Mouse (Mus musculus): ENCODE data around the gene Ppp2r5a. TPM values are rescaled to one million over a fixed set of nuclear protein-coding genes. Genes with fewer than 3 reads are reported as not detected.

Gene Ppp2r5a
- polyA plus RNA-seq, 2 experiments = 30.3 to 40.1 TPM

DNA sequence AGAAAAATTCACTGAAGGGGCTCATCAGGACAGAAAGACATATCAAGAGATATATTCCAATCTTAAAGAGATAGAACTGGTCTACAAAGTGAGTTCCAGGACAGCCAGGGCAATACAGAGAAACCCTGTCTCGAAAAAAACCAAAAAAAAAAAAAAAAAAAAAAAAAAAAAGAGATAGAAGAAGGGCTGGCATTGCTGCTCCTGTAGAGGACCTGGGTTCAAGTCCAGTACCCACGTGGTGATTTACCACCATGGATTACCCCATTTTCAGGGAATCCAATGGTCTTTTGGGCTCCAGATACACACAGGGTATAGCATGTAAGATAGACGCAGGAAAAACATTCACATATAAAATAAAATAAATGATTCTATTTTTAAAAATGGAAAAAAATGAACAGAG is 22.2 kb downstream of the Ppp2r5a start:
- no peak for DNase-seq (ENCODE audit: low spot score)
- H3K9ac ChIP-seq (ENCODE audit: low read depth, low read length, severe bottlenecking) = no peak overlapping the region
- no peaks in the 10 kb centered on the region for H3K27me3 ChIP-seq (ENCODE audit: control insufficient read depth, insufficient read depth, low read length)
- H3K27ac ChIP-seq (replicated peaks; ENCODE audit: low read depth, low read length) = no peak overlapping the region
- H3K4me2 ChIP-seq (replicated peaks; ENCODE audit: low read depth, low read length, severe bottlenecking) = no peak overlapping the region
- H3K9me3 ChIP-seq (ENCODE audit: control insufficient read depth, low read length) = no peaks in the 10 kb centered on the region
- H3K4me1 ChIP-seq (ENCODE audit: control insufficient read depth, insufficient read depth, low read length) = no peaks in the 10 kb centered on the region
- WGBS = 89% methylated on average over 3 of the region's 3 CpGs
- ATAC-seq (ENCODE audit: low FRiP score, low read depth) = no peak
- no peak for TF ChIP-seq POLR2A (IDR thresholded peaks at IDR 0.05; ENCODE audit: borderline replicate concordance, extremely low read depth, insufficient read depth, insufficient read length)
- no peak overlapping the region for H3K4me3 ChIP-seq (replicated peaks; ENCODE audit: low read length)
- H3K36me3 ChIP-seq (ENCODE audit: control insufficient read depth, insufficient read depth, low read length) = no peaks in the 10 kb centered on the region

DNA sequence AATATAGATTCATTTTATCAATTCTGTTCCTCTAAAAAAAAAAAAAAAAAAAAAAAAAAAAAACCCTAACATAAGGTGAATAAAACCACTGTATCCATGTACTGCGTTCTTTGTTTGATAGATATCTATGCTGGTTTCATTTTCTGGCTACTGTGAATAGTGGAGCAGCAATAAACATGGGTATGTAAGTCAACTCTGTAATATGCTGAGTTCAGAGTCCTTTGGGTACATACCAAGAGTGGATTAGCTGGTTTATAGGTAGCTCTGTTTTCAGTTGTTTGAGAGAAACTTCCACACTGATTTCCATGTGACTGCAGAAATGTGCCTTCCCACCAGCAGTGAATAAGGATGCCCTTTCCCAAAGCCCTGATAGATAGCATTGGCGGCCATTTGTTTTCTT is 25.0 kb downstream of the Ppp2r5a start:
- WGBS = 96% methylated on average over 2 of the region's 2 CpGs
- H3K4me2 ChIP-seq (replicated peaks; ENCODE audit: low read depth, low read length, severe bottlenecking) = no peak overlapping the region
- H3K27ac ChIP-seq (replicated peaks; ENCODE audit: low read depth, low read length) = no peak overlapping the region
- DNase-seq (ENCODE audit: low spot score) = no peak
- no peak overlapping the region for H3K9ac ChIP-seq (ENCODE audit: low read depth, low read length, severe bottlenecking)
- H3K4me3 ChIP-seq (replicated peaks; ENCODE audit: low read length) = no peak overlapping the region
- no peak for TF ChIP-seq POLR2A (IDR thresholded peaks at IDR 0.05; ENCODE audit: borderline replicate concordance, extremely low read depth, insufficient read depth, insufficient read length)
- no peaks in the 10 kb centered on the region for H3K27me3 ChIP-seq (ENCODE audit: control insufficient read depth, insufficient read depth, low read length)
- no peaks in the 10 kb centered on the region for H3K36me3 ChIP-seq (ENCODE audit: control insufficient read depth, insufficient read depth, low read length)
- H3K9me3 ChIP-seq (ENCODE audit: control insufficient read depth, low read length) = no peaks in the 10 kb centered on the region
- no peaks in the 10 kb centered on the region for H3K4me1 ChIP-seq (ENCODE audit: control insufficient read depth, insufficient read depth, low read length)
- ATAC-seq (ENCODE audit: low FRiP score, low read depth) = no peak

DNA sequence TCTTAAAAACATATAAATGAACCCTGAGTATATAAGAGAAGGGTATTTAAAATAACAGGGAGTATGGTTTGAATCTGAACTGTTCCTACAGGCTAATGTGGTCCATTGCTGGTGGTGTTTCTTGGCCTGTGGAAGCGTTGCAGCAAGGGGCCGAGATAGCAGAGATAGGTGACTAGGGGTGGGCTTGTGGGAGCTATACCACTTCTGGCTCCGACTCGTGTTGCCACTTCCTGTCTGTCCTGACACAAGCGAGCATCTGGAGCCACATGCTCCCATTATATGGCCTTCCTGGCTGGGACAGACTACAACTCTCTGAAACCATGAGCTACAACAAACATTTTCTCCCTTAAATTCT is 27.5 kb downstream of the Ppp2r5a start:
- Histone ChIP-seq H3K4me2 (replicated peaks; ENCODE audit: low read depth, low read length, severe bottlenecking) (no peak overlapping the region), H3K36me3 (ENCODE audit: control insufficient read depth, insufficient read depth, low read length) (no peaks in the 10 kb centered on the region), H3K4me3 (replicated peaks; ENCODE audit: low read length) (no peak overlapping the region), H3K27me3 (ENCODE audit: control insufficient read depth, insufficient read depth, low read length) (no peaks in the 10 kb centered on the region), H3K9ac (ENCODE audit: low read depth, low read length, severe bottlenecking) (no peak overlapping the region), H3K27ac (replicated peaks; ENCODE audit: low read depth, low read length) (no peak overlapping the region), H3K4me1 (ENCODE audit: control insufficient read depth, insufficient read depth, low read length) (no peaks in the 10 kb centered on the region), H3K9me3 (ENCODE audit: control insufficient read depth, low read length) (no peaks in the 10 kb centered on the region)
- no peak for TF ChIP-seq POLR2A (IDR thresholded peaks at IDR 0.05; ENCODE audit: borderline replicate concordance, extremely low read depth, insufficient read depth, insufficient read length)
- DNase-seq (ENCODE audit: low spot score) = no peak
- WGBS = 84% methylated on average over 5 of the region's 5 CpGs
- no peak for ATAC-seq (ENCODE audit: low FRiP score, low read depth)

DNA sequence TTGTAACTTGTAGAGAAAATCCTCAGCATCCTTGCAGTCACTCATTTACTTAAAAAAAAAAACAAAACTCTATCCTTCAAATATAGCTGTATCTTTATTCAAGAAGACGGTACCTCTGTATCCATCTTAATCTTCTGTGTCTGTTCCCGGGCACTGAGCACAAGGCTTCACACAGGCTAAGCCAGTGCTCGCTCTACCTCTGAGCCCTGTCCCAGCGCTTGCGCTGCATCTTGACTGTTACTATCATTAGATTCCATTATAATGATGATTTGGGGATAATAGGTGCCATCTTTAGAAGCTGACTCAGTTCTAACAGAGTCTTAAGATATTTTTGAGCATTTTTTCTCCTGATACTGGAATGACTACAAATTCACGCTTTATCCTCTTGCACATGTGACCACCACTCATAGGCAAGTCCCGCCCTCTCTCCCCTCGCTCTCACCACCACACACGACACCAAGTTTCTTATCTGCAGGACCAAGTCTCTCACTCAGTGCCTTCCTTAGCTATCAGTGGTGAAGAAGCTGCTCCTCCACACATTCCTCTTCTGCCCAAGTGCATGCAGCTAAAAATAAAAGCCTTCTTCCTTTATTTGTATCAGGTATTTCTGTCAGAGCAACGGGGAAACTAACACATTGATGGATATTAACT is 28.0 kb downstream of the Ppp2r5a start:
- H3K27ac ChIP-seq (replicated peaks; ENCODE audit: low read depth, low read length) = no peak overlapping the region
- no peak overlapping the region for H3K9ac ChIP-seq (ENCODE audit: low read depth, low read length, severe bottlenecking)
- H3K4me1 ChIP-seq (ENCODE audit: control insufficient read depth, insufficient read depth, low read length) = no peaks in the 10 kb centered on the region
- 89% methylated on average over 10 of the region's 10 CpGs for WGBS
- DNase-seq (ENCODE audit: low spot score) (no peak), ATAC-seq (ENCODE audit: low FRiP score, low read depth) (no peak)
- H3K9me3 ChIP-seq (ENCODE audit: control insufficient read depth, low read length) = no peaks in the 10 kb centered on the region
- TF ChIP-seq POLR2A (IDR thresholded peaks at IDR 0.05; ENCODE audit: borderline replicate concordance, extremely low read depth, insufficient read depth, insufficient read length) = no peak
- H3K36me3 ChIP-seq (ENCODE audit: control insufficient read depth, insufficient read depth, low read length) = no peaks in the 10 kb centered on the region
- no peaks in the 10 kb centered on the region for H3K27me3 ChIP-seq (ENCODE audit: control insufficient read depth, insufficient read depth, low read length)
- H3K4me2 ChIP-seq (replicated peaks; ENCODE audit: low read depth, low read length, severe bottlenecking) = no peak overlapping the region
- H3K4me3 ChIP-seq (replicated peaks; ENCODE audit: low read length) = no peak overlapping the region

DNA sequence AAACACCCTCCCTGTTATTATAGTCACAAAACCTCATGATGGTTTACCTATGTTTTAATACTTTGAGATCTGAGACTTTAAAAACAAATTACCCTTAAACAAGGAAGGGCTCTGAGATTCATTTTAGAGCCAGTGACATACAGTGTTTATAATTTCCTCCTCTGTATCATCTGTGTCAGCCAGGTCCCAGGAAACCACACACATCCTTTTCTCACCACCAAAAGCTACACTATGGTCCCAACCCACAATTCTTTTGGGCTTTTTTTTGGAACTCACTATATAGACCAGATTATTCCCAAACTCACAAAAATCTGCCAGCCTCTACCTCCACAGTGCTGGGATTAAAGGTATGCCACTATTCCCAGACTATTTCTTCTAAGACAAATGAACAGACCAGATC is 33.9 kb downstream of the Ppp2r5a start:
- Histone ChIP-seq H3K9me3 (ENCODE audit: control insufficient read depth, low read length) (no peaks in the 10 kb centered on the region), H3K27me3 (ENCODE audit: control insufficient read depth, insufficient read depth, low read length) (no peaks in the 10 kb centered on the region), H3K9ac (ENCODE audit: low read depth, low read length, severe bottlenecking) (no peak overlapping the region), H3K4me3 (replicated peaks; ENCODE audit: low read length) (no peak overlapping the region), H3K4me2 (replicated peaks; ENCODE audit: low read depth, low read length, severe bottlenecking) (no peak overlapping the region), H3K36me3 (ENCODE audit: control insufficient read depth, insufficient read depth, low read length) (peaks cover 5% of the 10 kb centered on the region; the same call in 1 of the 2 replicates), H3K27ac (replicated peaks; ENCODE audit: low read depth, low read length) (no peak overlapping the region), H3K4me1 (ENCODE audit: control insufficient read depth, insufficient read depth, low read length) (no peaks in the 10 kb centered on the region; the same call in 1 of the 2 replicates)
- ATAC-seq (ENCODE audit: low FRiP score, low read depth) = no peak
- no peak for DNase-seq (ENCODE audit: low spot score)
- no peak for TF ChIP-seq POLR2A (IDR thresholded peaks at IDR 0.05; ENCODE audit: borderline replicate concordance, extremely low read depth, insufficient read depth, insufficient read length)

DNA sequence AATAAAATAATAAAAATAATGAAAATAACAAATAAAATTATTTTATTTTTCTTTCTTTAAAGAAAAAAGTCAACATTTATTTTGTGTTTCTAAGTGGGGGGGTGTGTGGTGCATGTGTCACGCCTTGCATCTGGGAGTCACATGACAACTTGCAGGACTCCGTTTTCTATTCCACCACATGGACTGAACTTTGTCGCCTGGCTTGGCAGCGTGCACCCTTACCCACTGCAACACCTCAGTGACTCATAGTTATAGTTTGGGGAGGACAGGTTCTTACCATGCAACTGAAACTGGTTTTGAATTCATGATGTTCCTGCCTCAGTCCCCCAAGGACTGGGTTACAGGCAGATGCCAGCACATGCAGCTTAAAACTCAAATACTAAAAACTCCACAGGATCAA is 34.9 kb downstream of the Ppp2r5a start:
- Histone ChIP-seq H3K27me3 (ENCODE audit: control insufficient read depth, insufficient read depth, low read length) (no peaks in the 10 kb centered on the region), H3K4me3 (replicated peaks; ENCODE audit: low read length) (no peak overlapping the region), H3K9ac (ENCODE audit: low read depth, low read length, severe bottlenecking) (no peak overlapping the region), H3K36me3 (ENCODE audit: control insufficient read depth, insufficient read depth, low read length) (peaks cover 5% of the 10 kb centered on the region; the same call in 1 of the 2 replicates), H3K27ac (replicated peaks; ENCODE audit: low read depth, low read length) (no peak overlapping the region), H3K4me2 (replicated peaks; ENCODE audit: low read depth, low read length, severe bottlenecking) (no peak overlapping the region), H3K4me1 (ENCODE audit: control insufficient read depth, insufficient read depth, low read length) (no peaks in the 10 kb centered on the region; the same call in 1 of the 2 replicates), H3K9me3 (ENCODE audit: control insufficient read depth, low read length) (no peaks in the 10 kb centered on the region)
- ATAC-seq (ENCODE audit: low FRiP score, low read depth) = no peak
- DNase-seq (ENCODE audit: low spot score) = no peak
- no peak for TF ChIP-seq POLR2A (IDR thresholded peaks at IDR 0.05; ENCODE audit: borderline replicate concordance, extremely low read depth, insufficient read depth, insufficient read length)
- WGBS = 81% methylated on average over 4 of the region's 4 CpGs

All from limb, embryonic 14.5 days (tissue).